Mouse (Mus musculus): ENCODE data around the gene Usf2. TPM values are rescaled to one million over a fixed set of nuclear protein-coding genes. Genes with fewer than 3 reads are reported as not detected.

The Usf2 gene
- polyA plus RNA-seq (2012; fragmentation: generic; extraction: Trizol), result 88.6 TPM

DNA sequence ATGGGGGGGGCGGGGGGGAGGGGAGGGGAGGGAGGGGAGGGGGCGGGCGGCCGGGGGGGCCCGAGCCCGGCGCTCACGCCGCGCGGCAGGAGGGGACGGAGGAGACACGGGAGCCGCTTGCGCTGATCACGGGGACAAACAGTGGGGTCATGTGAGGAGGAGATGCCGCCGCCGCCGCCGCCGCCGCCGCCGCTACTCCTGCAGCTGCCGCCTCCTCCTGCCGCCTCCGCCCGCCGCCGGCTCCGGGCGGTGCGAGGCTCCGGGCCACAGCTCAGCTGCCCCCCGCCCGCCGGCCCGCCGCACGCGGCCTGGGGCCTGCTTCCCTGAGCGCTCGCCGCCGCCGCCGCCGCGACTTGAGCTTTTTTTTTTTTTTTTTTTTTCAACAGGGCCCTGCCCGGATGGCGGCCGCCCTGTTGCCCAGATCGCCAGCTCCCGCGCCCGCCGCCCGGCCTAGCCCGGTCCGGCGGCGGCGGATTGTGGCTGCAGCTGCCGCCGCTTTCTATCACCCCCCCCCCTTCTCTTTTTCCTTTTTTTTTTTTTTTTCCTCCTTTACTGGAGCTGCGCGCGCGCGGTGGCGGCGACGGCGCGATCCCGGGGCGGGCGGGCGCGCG, at the start of gene Usf2:
Usf2 (minus strand) TSS at position 48 of the 611 bp plus-strand sequence.
- H3K79me2 ChIP-seq (ENCODE audit: control insufficient read depth, insufficient read depth), result peaks cover 8% of the 10 kb centered on the region
- peak within 1 kb of the TSS; percentile 32 for H3K4me3 ChIP-seq
- H3ac ChIP-seq (ENCODE audit: control insufficient read depth, insufficient read length), result peak within 1 kb of the TSS; percentile 89
- H3K4me2 ChIP-seq (ENCODE audit: low read depth), result peak within 1 kb of the TSS; percentile 82
- H3K27me3 ChIP-seq (ENCODE audit: control insufficient read depth, insufficient read depth, insufficient read length), result no peaks in the 10 kb centered on the region
- TF ChIP-seq REST (IDR thresholded peaks at IDR 0.05; ENCODE audit: insufficient read depth, insufficient read length), result no peak
- TF ChIP-seq POLR2A (IDR thresholded peaks at IDR 0.05; ENCODE audit: insufficient read length, low read depth), result peak; percentile 57
- TF ChIP-seq MYOG (IDR thresholded peaks at IDR 0.05; ENCODE audit: control insufficient read depth in 1 of 3, insufficient read depth in 1 of 3, insufficient read length in 2 of 3, low read depth in 2 of 3), result peak in 1 of 3 experiments; percentile 9
- TF ChIP-seq MYOD1 (IDR thresholded peaks at IDR 0.05; ENCODE audit: control insufficient read depth in 1 of 3, insufficient read length in 2 of 3, low read depth in 2 of 3), result peak in 2 of 3 experiments; percentile 4 to 55
- no peak for TF ChIP-seq TCF3 (IDR thresholded peaks at IDR 0.05; ENCODE audit: insufficient read length, low read depth)
- TF ChIP-seq E2F4 (IDR thresholded peaks at IDR 0.05; ENCODE audit: insufficient read depth), result no peak
- TF ChIP-seq CEBPB (IDR thresholded peaks at IDR 0.05; ENCODE audit: insufficient read depth, poor library complexity, severe bottlenecking), result no peak
- no peak for TF ChIP-seq SRF (IDR thresholded peaks at IDR 0.05; ENCODE audit: control insufficient read depth, insufficient read length, low read depth)
- no peak for TF ChIP-seq TCF12 (IDR thresholded peaks at IDR 0.05; ENCODE audit: insufficient read depth, poor library complexity, severe bottlenecking)
- no peak for TF ChIP-seq MAX (IDR thresholded peaks at IDR 0.05; ENCODE audit: low read depth)
- TF ChIP-seq POLR2AphosphoS2 (IDR thresholded peaks at IDR 0.05; ENCODE audit: insufficient read length, low read depth), result peak; percentile 74
- no peak for TF ChIP-seq USF1 (IDR thresholded peaks at IDR 0.05; ENCODE audit: low read depth)
- H3K36me3 ChIP-seq (ENCODE audit: control insufficient read depth, insufficient read depth), result no peaks in the 10 kb centered on the region

DNA sequence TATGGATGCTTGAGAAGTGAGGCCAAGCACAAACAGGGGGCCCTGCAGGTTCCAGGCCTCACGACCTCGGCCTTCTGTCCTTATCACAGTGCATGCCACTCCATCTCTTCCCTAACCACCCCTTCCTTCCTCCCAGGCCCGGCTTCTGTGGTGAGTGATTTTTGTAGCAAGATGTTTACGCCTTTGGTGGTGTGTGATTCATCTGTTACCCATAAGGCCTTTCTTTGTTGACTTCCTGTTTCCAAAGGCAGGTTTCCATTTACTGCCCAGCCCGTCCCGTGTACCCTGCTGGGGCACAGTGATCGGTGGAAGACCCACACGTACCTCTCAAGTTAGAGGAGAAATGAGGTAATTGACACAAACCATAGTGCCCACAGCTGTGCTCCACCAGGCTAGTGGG, 46.0 kb upstream of the Usf2 start:
- no peak overlapping the region for H3K4me3 ChIP-seq
- no peaks in the 10 kb centered on the region for H3K79me2 ChIP-seq (ENCODE audit: control insufficient read depth, insufficient read depth)
- H3ac ChIP-seq (ENCODE audit: control insufficient read depth, insufficient read length), result no peak overlapping the region
- H3K36me3 ChIP-seq (ENCODE audit: control insufficient read depth, insufficient read depth), result no peaks in the 10 kb centered on the region
- H3K27me3 ChIP-seq (ENCODE audit: control insufficient read depth, insufficient read depth, insufficient read length), result no peaks in the 10 kb centered on the region
- H3K4me2 ChIP-seq (ENCODE audit: low read depth), result peak overlapping the region; percentile 34
- TF ChIP-seq CEBPB (IDR thresholded peaks at IDR 0.05; ENCODE audit: insufficient read depth, poor library complexity, severe bottlenecking) (no peak), TCF12 (IDR thresholded peaks at IDR 0.05; ENCODE audit: insufficient read depth, poor library complexity, severe bottlenecking) (no peak), REST (IDR thresholded peaks at IDR 0.05; ENCODE audit: insufficient read depth, insufficient read length) (no peak), MAX (IDR thresholded peaks at IDR 0.05; ENCODE audit: low read depth) (no peak), E2F4 (IDR thresholded peaks at IDR 0.05; ENCODE audit: insufficient read depth) (no peak), POLR2A (IDR thresholded peaks at IDR 0.05; ENCODE audit: insufficient read length, low read depth) (no peak), USF1 (IDR thresholded peaks at IDR 0.05; ENCODE audit: low read depth) (no peak), POLR2AphosphoS2 (IDR thresholded peaks at IDR 0.05; ENCODE audit: insufficient read length, low read depth) (no peak), MYOG (IDR thresholded peaks at IDR 0.05; ENCODE audit: control insufficient read depth in 1 of 3, insufficient read depth in 1 of 3, insufficient read length in 2 of 3, low read depth in 2 of 3) (no peak), SRF (IDR thresholded peaks at IDR 0.05; ENCODE audit: control insufficient read depth, insufficient read length, low read depth) (no peak), MYOD1 (IDR thresholded peaks at IDR 0.05; ENCODE audit: control insufficient read depth in 1 of 3, insufficient read length in 2 of 3, low read depth in 2 of 3) (no peak), TCF3 (IDR thresholded peaks at IDR 0.05; ENCODE audit: insufficient read length, low read depth) (no peak)

DNA sequence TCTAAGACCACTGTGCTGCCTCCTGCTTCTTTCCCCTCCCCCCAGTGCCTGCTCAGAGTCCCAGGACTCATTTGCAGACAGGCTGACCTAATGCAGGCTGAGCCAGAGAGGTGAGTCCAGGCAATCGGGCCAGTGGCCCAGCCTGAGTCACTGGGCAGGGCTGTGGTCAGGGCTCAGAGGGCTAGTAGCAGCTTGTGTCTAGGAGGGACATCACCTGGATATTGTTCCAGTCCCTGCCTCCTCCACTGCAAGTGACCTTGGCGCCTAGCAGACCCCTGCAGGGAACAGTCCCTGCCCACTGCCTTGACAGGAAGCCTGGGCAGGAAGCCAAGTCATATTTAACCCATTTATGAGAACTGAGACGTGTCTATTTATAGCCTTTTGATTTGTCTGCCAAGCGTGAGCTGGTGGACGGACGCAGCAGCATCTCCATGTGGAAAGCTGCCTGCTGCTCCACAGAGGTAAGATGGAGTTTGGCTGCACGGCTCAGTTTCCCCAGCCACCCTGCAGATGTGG, 44.0 kb upstream of the Usf2 start:
- H3K4me3 ChIP-seq, result no peak overlapping the region
- no peaks in the 10 kb centered on the region for H3K27me3 ChIP-seq (ENCODE audit: control insufficient read depth, insufficient read depth, insufficient read length)
- H3ac ChIP-seq (ENCODE audit: control insufficient read depth, insufficient read length), result no peak overlapping the region
- H3K4me2 ChIP-seq (ENCODE audit: low read depth), result peak overlapping the region; percentile 30
- no peaks in the 10 kb centered on the region for H3K36me3 ChIP-seq (ENCODE audit: control insufficient read depth, insufficient read depth)
- no peaks in the 10 kb centered on the region for H3K79me2 ChIP-seq (ENCODE audit: control insufficient read depth, insufficient read depth)
- TF ChIP-seq E2F4 (IDR thresholded peaks at IDR 0.05; ENCODE audit: insufficient read depth), result no peak
- no peak for TF ChIP-seq TCF3 (IDR thresholded peaks at IDR 0.05; ENCODE audit: insufficient read length, low read depth)
- TF ChIP-seq POLR2AphosphoS2 (IDR thresholded peaks at IDR 0.05; ENCODE audit: insufficient read length, low read depth), result no peak
- TF ChIP-seq MYOG (IDR thresholded peaks at IDR 0.05; ENCODE audit: control insufficient read depth in 1 of 3, insufficient read depth in 1 of 3, insufficient read length in 2 of 3, low read depth in 2 of 3), result no peak
- TF ChIP-seq SRF (IDR thresholded peaks at IDR 0.05; ENCODE audit: control insufficient read depth, insufficient read length, low read depth), result no peak
- no peak for TF ChIP-seq MYOD1 (IDR thresholded peaks at IDR 0.05; ENCODE audit: control insufficient read depth in 1 of 3, insufficient read length in 2 of 3, low read depth in 2 of 3)
- no peak for TF ChIP-seq POLR2A (IDR thresholded peaks at IDR 0.05; ENCODE audit: insufficient read length, low read depth)
- no peak for TF ChIP-seq MAX (IDR thresholded peaks at IDR 0.05; ENCODE audit: low read depth)

- no peak for TF ChIP-seq MYOD1 (IDR thresholded peaks at IDR 0.05; ENCODE audit: control insufficient read depth in 1 of 3, insufficient read length in 2 of 3, low read depth in 2 of 3)
- TF ChIP-seq E2F4 (IDR thresholded peaks at IDR 0.05; ENCODE audit: insufficient read depth), result no peak
- TF ChIP-seq MAX (IDR thresholded peaks at IDR 0.05; ENCODE audit: low read depth), result no peak
- no peak for TF ChIP-seq POLR2A (IDR thresholded peaks at IDR 0.05; ENCODE audit: insufficient read length, low read depth)
- no peak for TF ChIP-seq TCF12 (IDR thresholded peaks at IDR 0.05; ENCODE audit: insufficient read depth, poor library complexity, severe bottlenecking)
- TF ChIP-seq SRF (IDR thresholded peaks at IDR 0.05; ENCODE audit: control insufficient read depth, insufficient read length, low read depth), result no peak
- no peak for TF ChIP-seq MYOG (IDR thresholded peaks at IDR 0.05; ENCODE audit: control insufficient read depth in 1 of 3, insufficient read depth in 1 of 3, insufficient read length in 2 of 3, low read depth in 2 of 3)
- TF ChIP-seq REST (IDR thresholded peaks at IDR 0.05; ENCODE audit: insufficient read depth, insufficient read length), result no peak
- no peak for TF ChIP-seq TCF3 (IDR thresholded peaks at IDR 0.05; ENCODE audit: insufficient read length, low read depth)
- no peak for TF ChIP-seq POLR2AphosphoS2 (IDR thresholded peaks at IDR 0.05; ENCODE audit: insufficient read length, low read depth)
- no peak for TF ChIP-seq USF1 (IDR thresholded peaks at IDR 0.05; ENCODE audit: low read depth)
- no peak for TF ChIP-seq CEBPB (IDR thresholded peaks at IDR 0.05; ENCODE audit: insufficient read depth, poor library complexity, severe bottlenecking)
- no peaks in the 10 kb centered on the region for H3K27me3 ChIP-seq (ENCODE audit: control insufficient read depth, insufficient read depth, insufficient read length)
- H3K4me2 ChIP-seq (ENCODE audit: low read depth), result no peak overlapping the region
- no peak overlapping the region for H3ac ChIP-seq (ENCODE audit: control insufficient read depth, insufficient read length)
- no peaks in the 10 kb centered on the region for H3K36me3 ChIP-seq (ENCODE audit: control insufficient read depth, insufficient read depth)
- H3K79me2 ChIP-seq (ENCODE audit: control insufficient read depth, insufficient read depth), result no peaks in the 10 kb centered on the region
- no peak overlapping the region for H3K4me3 ChIP-seq
These were observed 39.9 kb upstream of the Usf2 start for GRCm38 (mm10) chr7:30996491-30996890.

Measured in myocyte (in vitro differentiated cells).